Mouse (Mus musculus): ENCODE measurements around the gene Cmip.

Gene Cmip

GRCm38 (mm10) chr8:117257029-117257820 is at the start of gene Cmip:
Gene Cmip (plus strand): TSS chr8:117257064.
- peak; percentile 48 for DNase-seq (ENCODE audit: low read depth, low spot score)

- no peak for DNase-seq (ENCODE audit: low read depth, low spot score)
These were observed 47.7 kb upstream of the Cmip start for GRCm38 (mm10) chr8:117209150-117209549.

GRCm38 (mm10) chr8:117212100-117212499 is 44.8 kb upstream of the Cmip start:
- no peak for DNase-seq (ENCODE audit: low read depth, low spot score)

GRCm38 (mm10) chr8:117217724-117218123 is 39.1 kb upstream of the Cmip start:
- no peak for DNase-seq (ENCODE audit: low read depth, low spot score)

GRCm38 (mm10) chr8:117222396-117222795 is 34.5 kb upstream of the Cmip start:
- DNase-seq (ENCODE audit: low read depth, low spot score): peak; percentile 14

GRCm38 (mm10) chr8:117224630-117225029 is 32.2 kb upstream of the Cmip start:
- DNase-seq (ENCODE audit: low read depth, low spot score): peak; percentile 97

GRCm38 (mm10) chr8:117226306-117226705 is 30.6 kb upstream of the Cmip start:
- no peak for DNase-seq (ENCODE audit: low read depth, low spot score)

GRCm38 (mm10) chr8:117227339-117227738 is 29.5 kb upstream of the Cmip start:
- no peak for DNase-seq (ENCODE audit: low read depth, low spot score)

- DNase-seq (ENCODE audit: low read depth, low spot score): no peak
These were observed 23.7 kb upstream of the Cmip start for GRCm38 (mm10) chr8:117233199-117233598.

- no peak for DNase-seq (ENCODE audit: low read depth, low spot score)
These were observed 20.3 kb upstream of the Cmip start for GRCm38 (mm10) chr8:117236531-117236930.

- no peak for DNase-seq (ENCODE audit: low read depth, low spot score)
These were observed 16.5 kb upstream of the Cmip start for GRCm38 (mm10) chr8:117240326-117240725.

GRCm38 (mm10) chr8:117240841-117241494 is 15.9 kb upstream of the Cmip start:
- DNase-seq (ENCODE audit: low read depth, low spot score): no peak

GRCm38 (mm10) chr8:117241848-117242247 is 15.0 kb upstream of the Cmip start:
- no peak for DNase-seq (ENCODE audit: low read depth, low spot score)

- no peak for DNase-seq (ENCODE audit: low read depth, low spot score)
These were observed 14.6 kb upstream of the Cmip start for GRCm38 (mm10) chr8:117242286-117242685.

- DNase-seq (ENCODE audit: low read depth, low spot score): no peak
These were observed 12.3 kb upstream of the Cmip start for GRCm38 (mm10) chr8:117244601-117245000.

GRCm38 (mm10) chr8:117248341-117248740 is 8.5 kb upstream of the Cmip start:
- DNase-seq (ENCODE audit: low read depth, low spot score): no peak

GRCm38 (mm10) chr8:117251086-117251681 is 5.7 kb upstream of the Cmip start:
- no peak for DNase-seq (ENCODE audit: low read depth, low spot score)

- peak; percentile 25 for DNase-seq (ENCODE audit: low read depth, low spot score)
These were observed 4.2 kb upstream of the Cmip start for GRCm38 (mm10) chr8:117252650-117253049.

GRCm38 (mm10) chr8:117253390-117254269 is 3.2 kb upstream of the Cmip start:
- DNase-seq (ENCODE audit: low read depth, low spot score): no peak

GRCm38 (mm10) chr8:117254496-117254895 is 2.4 kb upstream of the Cmip start:
- no peak for DNase-seq (ENCODE audit: low read depth, low spot score)

- peak; percentile 84 for DNase-seq (ENCODE audit: low read depth, low spot score)
These were observed 449 bp upstream of the Cmip start for GRCm38 (mm10) chr8:117256292-117256938.

Measured in 3T3-L1 (cell line).